Mouse (Mus musculus): ENCODE data around the gene 4930470P17Rik. TPM values are rescaled to one million over a fixed set of nuclear protein-coding genes. Genes with fewer than 3 reads are reported as not detected.
A peak's percentile ranks its signal among the peaks of the same experiment; 100 is the strongest.

4930470P17Rik gene
- total RNA-seq, 2 experiments from 2014 or later: not detected

- DNase-seq (ENCODE audit: low spot score in 2 of 2): peak in 1 of 2 experiments; percentile 31
These were observed 22.3 kb downstream of the 4930470P17Rik start for GRCm38 (mm10) chr2:170579551-170579950.

DNA sequence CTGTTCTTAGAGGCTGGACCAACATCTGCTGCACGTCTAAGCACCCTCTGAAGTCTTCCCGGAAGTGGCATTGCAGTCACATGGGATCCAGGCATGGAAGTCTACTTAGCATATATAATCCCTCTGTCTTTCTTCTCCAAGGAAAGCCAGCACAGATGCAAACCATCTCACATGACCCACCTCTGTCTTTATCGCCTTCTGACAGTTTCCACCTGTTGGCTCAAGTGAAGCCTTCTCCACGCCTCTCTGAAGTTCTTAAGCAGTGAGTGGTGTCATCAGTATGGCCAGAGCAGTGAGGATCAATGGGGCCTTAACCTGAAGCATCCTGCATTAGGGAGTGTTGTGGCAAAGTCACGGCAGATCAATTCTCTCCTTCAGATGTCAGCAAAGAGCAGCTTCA, 23.2 kb downstream of the 4930470P17Rik start:
- no peak for DNase-seq (ENCODE audit: low spot score in 2 of 2)

DNA sequence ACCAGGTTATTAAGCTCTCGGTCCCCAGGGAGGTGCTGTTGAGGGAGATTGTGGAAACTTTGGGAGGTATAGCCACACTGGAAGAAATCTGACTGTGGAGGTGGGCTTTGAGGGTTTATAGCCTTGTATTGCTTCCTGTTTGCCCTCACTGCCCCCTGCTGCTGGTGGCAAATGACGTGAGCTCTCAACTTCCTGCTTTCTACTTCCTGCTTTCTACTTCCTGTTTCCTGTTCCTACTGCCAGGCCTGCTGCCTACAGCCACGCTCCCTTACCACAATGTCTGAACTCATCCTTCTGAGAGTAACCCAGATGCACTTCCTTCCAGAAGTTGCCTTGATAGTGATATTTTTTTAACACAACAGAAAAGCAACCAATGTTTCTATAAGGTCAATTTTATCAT, 24.3 kb downstream of the 4930470P17Rik start:
- no peak for DNase-seq (ENCODE audit: low spot score in 2 of 2)

- DNase-seq (ENCODE audit: low spot score in 2 of 2): no peak
These were observed 25.7 kb downstream of the 4930470P17Rik start for GRCm38 (mm10) chr2:170576077-170576476.

- no peak for DNase-seq (ENCODE audit: low spot score in 2 of 2)
These were observed 36.8 kb downstream of the 4930470P17Rik start for GRCm38 (mm10) chr2:170564995-170565394.

GRCm38 (mm10) chr2:170563956-170564855, 37.6 kb downstream of the 4930470P17Rik start:
- DNase-seq (ENCODE audit: low spot score in 2 of 2): no peak

GRCm38 (mm10) chr2:170552088-170552487, 49.7 kb downstream of the 4930470P17Rik start:
- DNase-seq (ENCODE audit: low spot score in 2 of 2): no peak

GRCm38 (mm10) chr2:170550240-170550639, 51.6 kb downstream of the 4930470P17Rik start:
- DNase-seq (ENCODE audit: low spot score in 2 of 2): no peak

DNA sequence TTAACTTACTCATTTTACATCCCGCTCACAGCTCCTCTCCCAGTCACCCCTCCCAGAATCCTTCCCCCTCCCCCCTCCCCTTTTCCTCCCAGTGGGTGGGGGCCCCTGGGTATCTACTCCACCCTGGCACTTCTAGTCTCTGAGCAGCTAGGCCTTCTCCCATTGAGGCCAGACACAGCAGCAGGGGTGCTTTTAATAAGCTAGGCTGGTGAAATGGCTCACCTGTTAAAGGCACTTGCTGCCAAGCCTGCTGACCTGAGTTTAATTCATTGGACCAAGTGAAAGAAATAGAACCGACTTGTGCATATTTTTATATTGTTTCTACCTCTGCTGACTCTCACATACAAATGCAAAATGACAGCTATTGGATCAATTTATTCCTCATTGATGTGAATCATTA, 52.7 kb downstream of the 4930470P17Rik start:
- DNase-seq (ENCODE audit: low spot score in 2 of 2): no peak

DNA sequence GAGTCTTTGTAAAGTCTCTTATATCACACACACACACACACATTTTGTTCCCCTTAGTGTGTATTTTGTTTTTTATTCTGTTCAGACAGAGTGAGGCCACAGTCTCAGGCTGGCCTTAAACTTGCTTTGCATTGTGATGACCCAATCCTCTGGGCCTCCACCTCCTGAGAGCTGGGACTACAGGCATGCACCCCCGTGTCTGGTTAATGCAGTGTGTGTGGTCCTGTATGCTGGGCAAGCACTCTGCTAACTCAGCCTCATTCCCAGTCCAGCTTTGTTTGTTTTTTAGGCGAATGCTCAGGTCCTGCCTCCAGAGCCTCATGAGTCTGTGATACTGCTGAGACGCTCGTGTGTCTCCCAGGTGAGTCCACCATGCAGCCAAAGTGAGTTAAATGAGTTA, 53.8 kb downstream of the 4930470P17Rik start:
- DNase-seq (ENCODE audit: low spot score in 2 of 2): no peak

GRCm38 (mm10) chr2:170547526-170547925, 54.3 kb downstream of the 4930470P17Rik start:
- DNase-seq (ENCODE audit: low spot score in 2 of 2): no peak

- no peak for DNase-seq (ENCODE audit: low spot score in 2 of 2)
These were observed 56.1 kb downstream of the 4930470P17Rik start for GRCm38 (mm10) chr2:170545745-170546144.

- DNase-seq (ENCODE audit: low spot score in 2 of 2): no peak
These were observed 56.9 kb downstream of the 4930470P17Rik start for GRCm38 (mm10) chr2:170544950-170545349.

- no peak for DNase-seq (ENCODE audit: low spot score in 2 of 2)
These were observed 57.7 kb downstream of the 4930470P17Rik start for GRCm38 (mm10) chr2:170544159-170544558.

DNA sequence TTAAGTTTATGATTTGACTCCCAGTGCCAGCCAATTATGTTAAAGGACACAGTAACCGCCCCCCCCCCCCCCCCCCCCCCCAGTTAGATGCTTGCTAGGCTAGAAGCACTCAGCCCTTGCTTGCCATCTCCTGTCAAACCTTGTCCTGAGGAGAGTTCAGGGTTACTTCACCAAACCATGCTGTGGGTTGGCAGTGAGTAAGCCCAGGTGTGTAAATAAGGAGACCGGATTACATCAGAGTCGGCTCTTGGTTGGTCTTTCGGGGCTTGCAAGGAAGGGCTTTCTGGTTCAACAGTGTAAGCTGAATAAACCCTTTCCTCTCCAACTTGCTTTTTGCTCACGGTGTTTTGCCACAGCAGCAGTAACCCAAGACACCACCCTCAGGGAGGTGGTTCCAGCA, 58.2 kb downstream of the 4930470P17Rik start:
- no peak for DNase-seq (ENCODE audit: low spot score in 2 of 2)

GRCm38 (mm10) chr2:170539211-170539610, 62.6 kb downstream of the 4930470P17Rik start:
- DNase-seq (ENCODE audit: low spot score in 2 of 2): no peak

- DNase-seq (ENCODE audit: low spot score in 2 of 2): no peak
These were observed 66.0 kb downstream of the 4930470P17Rik start for GRCm38 (mm10) chr2:170535841-170536240.

- no peak for DNase-seq (ENCODE audit: low spot score in 2 of 2)
These were observed 67.0 kb downstream of the 4930470P17Rik start for GRCm38 (mm10) chr2:170534803-170535174.

GRCm38 (mm10) chr2:170534116-170534802, 67.6 kb downstream of the 4930470P17Rik start:
- no peak for DNase-seq (ENCODE audit: low spot score in 2 of 2)

DNA sequence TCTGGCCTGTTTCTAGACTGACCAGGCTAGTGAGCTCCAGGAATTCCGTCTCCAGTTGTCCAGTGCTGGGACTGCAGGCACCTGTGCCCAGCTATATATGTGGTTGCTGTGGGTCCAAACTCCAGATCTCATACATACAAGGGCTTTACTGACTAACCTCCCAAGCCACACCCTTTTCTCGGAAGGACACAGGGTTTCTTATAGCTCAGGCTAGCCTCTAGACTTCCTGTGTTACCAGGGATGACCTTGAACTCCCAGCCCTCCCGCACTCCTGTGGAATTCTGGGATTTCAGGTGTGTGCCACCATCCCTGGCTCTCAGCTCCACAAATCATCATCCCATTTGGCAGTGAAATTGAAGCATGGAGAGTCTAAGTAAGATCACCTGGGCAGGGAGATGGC, 71.6 kb downstream of the 4930470P17Rik start:
- no peak for DNase-seq (ENCODE audit: low spot score in 2 of 2)

- DNase-seq (ENCODE audit: low spot score in 2 of 2): no peak
These were observed 72.1 kb downstream of the 4930470P17Rik start for GRCm38 (mm10) chr2:170529766-170530165.

All from gastrocnemius, postnatal 4 days (tissue).